In genomic region chr15:26292811-26293210, GRCm38 (mm10) we compare ENCODE assay signal across 24 mouse cellular contexts. TPM values are rescaled to one million over a fixed set of nuclear protein-coding genes. Genes with fewer than 3 reads are reported as not detected.
A peak's percentile ranks its signal among the peaks of the same experiment; 100 is the strongest.
DNase-seq lines count a peak whose midpoint lies in the region; ATAC-seq and TF ChIP-seq lines count a peak whose summit lies in the region.
"Had no signal": no experiment of that assay in that cellular context is flagged by ENCODE, and none has a peak within 500 bp of the region (broad histone marks: within the 10 kb centered on the region; RNA-seq: fewer than 3 reads in every experiment).

No protein-coding gene starts in this region.

- H3K4me1 ChIP-seq in hindbrain, embryonic 12.5 days: no peaks in the 10 kb centered on the region
- no peaks in the 10 kb centered on the region for H3K4me1 ChIP-seq in hindbrain, embryonic 11.5 days (replicated peaks; ENCODE audit: control insufficient read depth, insufficient read depth, low read length)
- H3K4me1 ChIP-seq in hindbrain, embryonic 14.5 days (replicated peaks; ENCODE audit: control insufficient read depth, insufficient read depth, low read length): 0 out of 2 replicates have a peak, but pooled peaks cover 5% of the 10 kb centered on the region
- no peaks in the 10 kb centered on the region for H3K4me1 ChIP-seq in hindbrain, postnatal 0 days (ENCODE audit: insufficient read depth, low read length)
- no peaks in the 10 kb centered on the region for H3K4me1 ChIP-seq in neural tube, embryonic 12.5 days
- H3K4me1 ChIP-seq in neural tube, embryonic 15.5 days: 0 out of 2 replicates have a peak, but pooled peaks cover 3% of the 10 kb centered on the region
- no peaks in the 10 kb centered on the region for H3K4me1 ChIP-seq in neural tube, embryonic 14.5 days (ENCODE audit: control insufficient read depth, insufficient read depth, low read length)
- H3K4me1 ChIP-seq: embryonic facial prominence, embryonic 10.5 days; embryonic facial prominence, embryonic 12.5 days; forebrain, embryonic 13.5 days had no signal

- H3K9me3 ChIP-seq in hindbrain, embryonic 12.5 days (replicated peaks): no peaks in the 10 kb centered on the region
- H3K9me3 ChIP-seq in hindbrain, embryonic 11.5 days (ENCODE audit: control insufficient read depth, low read length): no peaks in the 10 kb centered on the region
- no peaks in the 10 kb centered on the region for H3K9me3 ChIP-seq in hindbrain, embryonic 14.5 days (ENCODE audit: control insufficient read depth, low read length)
- H3K9me3 ChIP-seq in hindbrain, postnatal 0 days (ENCODE audit: low read length): no peaks in the 10 kb centered on the region
- H3K9me3 ChIP-seq in neural tube, embryonic 12.5 days: no peaks in the 10 kb centered on the region
- no peaks in the 10 kb centered on the region for H3K9me3 ChIP-seq in neural tube, embryonic 15.5 days (replicated peaks)
- H3K9me3 ChIP-seq in neural tube, embryonic 14.5 days (ENCODE audit: control insufficient read depth, low read length): no peaks in the 10 kb centered on the region
- H3K9me3 ChIP-seq: embryonic facial prominence, embryonic 10.5 days; embryonic facial prominence, embryonic 12.5 days; forebrain, embryonic 13.5 days; G1E had no signal

- ATAC-seq in hindbrain, embryonic 12.5 days (ENCODE audit: low FRiP score): peak; percentile 50; the same call in 1 of the 2 replicates
- ATAC-seq in hindbrain, embryonic 11.5 days (ENCODE audit: low FRiP score): no peak
- peak; percentile 80 for ATAC-seq in hindbrain, embryonic 14.5 days (ENCODE audit: low FRiP score)
- ATAC-seq in hindbrain, postnatal 0 days: no peak
- peak; percentile 61; the same call in 1 of the 2 replicates for ATAC-seq in neural tube, embryonic 12.5 days (ENCODE audit: low FRiP score, low read depth)
- no peak for ATAC-seq in neural tube, embryonic 15.5 days (ENCODE audit: low FRiP score)
- peak; percentile 71; the same call in 1 of the 2 replicates for ATAC-seq in neural tube, embryonic 14.5 days (ENCODE audit: low read depth)
- ATAC-seq: activated CD4-positive, CD25-positive, alpha-beta regulatory T cell, adult 4 months; CD4-positive, CD25-positive, alpha-beta regulatory T cell, adult 4 months; forebrain, embryonic 13.5 days; Patski had no signal

- H3K4me2 ChIP-seq in hindbrain, embryonic 12.5 days (replicated peaks): no peak overlapping the region
- H3K4me2 ChIP-seq in hindbrain, embryonic 11.5 days (replicated peaks; ENCODE audit: low read depth, low read length): no peak overlapping the region
- no peak overlapping the region for H3K4me2 ChIP-seq in hindbrain, embryonic 14.5 days (replicated peaks)
- H3K4me2 ChIP-seq in hindbrain, postnatal 0 days (ENCODE audit: low read depth, low read length): no peak overlapping the region
- no peak overlapping the region for H3K4me2 ChIP-seq in neural tube, embryonic 12.5 days (replicated peaks)
- no peak overlapping the region for H3K4me2 ChIP-seq in neural tube, embryonic 15.5 days
- no peak overlapping the region for H3K4me2 ChIP-seq in neural tube, embryonic 14.5 days (ENCODE audit: low read depth, low read length)
- H3K4me2 ChIP-seq: embryonic facial prominence, embryonic 12.5 days; forebrain, embryonic 13.5 days had no signal

- no peak for TF ChIP-seq CTCF in hindbrain, postnatal 0 days (IDR thresholded peaks at IDR 0.05; ENCODE audit: low read depth)

- H3K27ac ChIP-seq in hindbrain, embryonic 12.5 days: no peak overlapping the region
- no peak overlapping the region for H3K27ac ChIP-seq in hindbrain, embryonic 11.5 days (ENCODE audit: low read depth, low read length)
- H3K27ac ChIP-seq in hindbrain, embryonic 14.5 days: no peak overlapping the region; the same call in 1 of the 2 replicates
- H3K27ac ChIP-seq in hindbrain, postnatal 0 days: no peak overlapping the region
- no peak overlapping the region for H3K27ac ChIP-seq in neural tube, embryonic 12.5 days
- no peak overlapping the region for H3K27ac ChIP-seq in neural tube, embryonic 15.5 days (replicated peaks)
- H3K27ac ChIP-seq in neural tube, embryonic 14.5 days (ENCODE audit: low read depth, low read length): no peak overlapping the region
- H3K27ac ChIP-seq: embryonic facial prominence, embryonic 10.5 days; embryonic facial prominence, embryonic 12.5 days; forebrain, embryonic 13.5 days had no signal

- no peaks in the 10 kb centered on the region for H3K27me3 ChIP-seq in hindbrain, embryonic 12.5 days
- H3K27me3 ChIP-seq in hindbrain, embryonic 11.5 days (ENCODE audit: control insufficient read depth, insufficient read depth, low read length): no peaks in the 10 kb centered on the region
- H3K27me3 ChIP-seq in hindbrain, embryonic 14.5 days (ENCODE audit: control insufficient read depth, insufficient read depth, low read length): no peaks in the 10 kb centered on the region
- no peaks in the 10 kb centered on the region for H3K27me3 ChIP-seq in hindbrain, postnatal 0 days (ENCODE audit: insufficient read depth, low read length)
- H3K27me3 ChIP-seq in neural tube, embryonic 12.5 days (replicated peaks): no peaks in the 10 kb centered on the region
- no peaks in the 10 kb centered on the region for H3K27me3 ChIP-seq in neural tube, embryonic 15.5 days (replicated peaks)
- no peaks in the 10 kb centered on the region for H3K27me3 ChIP-seq in neural tube, embryonic 14.5 days (ENCODE audit: control insufficient read depth, insufficient read depth, low read length)
- H3K27me3 ChIP-seq: CH12.LX; embryonic facial prominence, embryonic 12.5 days; forebrain, embryonic 13.5 days had no signal

- no peak for DNase-seq in hindbrain, embryonic 11.5 days (ENCODE audit: low spot score)
- DNase-seq in hindbrain, embryonic 14.5 days (ENCODE audit: low spot score): no peak
- DNase-seq in hindbrain, postnatal 0 days (ENCODE audit: low spot score): no peak
- DNase-seq: adrenal gland, adult 8-10 months; adrenal gland, postnatal 14 days; adrenal gland, postnatal 36 days; B cell, adult 2 months; cerebellum, adult 11-12 months; cerebellum, adult 2 months; cerebellum, adult 9-10 months; cerebellum, postnatal 10 days; cerebellum, postnatal 25 days had no signal

- no peak overlapping the region for H3K9ac ChIP-seq in hindbrain, embryonic 12.5 days
- H3K9ac ChIP-seq in hindbrain, embryonic 11.5 days (ENCODE audit: low read depth, low read length): no peak overlapping the region
- H3K9ac ChIP-seq in hindbrain, embryonic 14.5 days: no peak overlapping the region
- H3K9ac ChIP-seq in hindbrain, postnatal 0 days (replicated peaks; ENCODE audit: low read length): no peak overlapping the region
- no peak overlapping the region for H3K9ac ChIP-seq in neural tube, embryonic 12.5 days
- no peak overlapping the region for H3K9ac ChIP-seq in neural tube, embryonic 15.5 days (replicated peaks)
- no peak overlapping the region for H3K9ac ChIP-seq in neural tube, embryonic 14.5 days (replicated peaks; ENCODE audit: low read depth, low read length)
- H3K9ac ChIP-seq: embryonic facial prominence, embryonic 12.5 days; forebrain, embryonic 13.5 days had no signal

- WGBS in hindbrain, embryonic 12.5 days: 56% methylated on average over 2 of the region's 2 CpGs
- WGBS in hindbrain, embryonic 11.5 days: 69% methylated on average over 2 of the region's 2 CpGs
- 46% methylated on average over 2 of the region's 2 CpGs for WGBS in hindbrain, embryonic 14.5 days
- 52% methylated on average over 2 of the region's 2 CpGs for WGBS in hindbrain, postnatal 0 days
- 60% methylated on average over 2 of the region's 2 CpGs for WGBS in neural tube, embryonic 12.5 days
- WGBS in neural tube, embryonic 15.5 days: 39% methylated on average over 2 of the region's 2 CpGs
- WGBS in neural tube, embryonic 14.5 days: 45% methylated on average over 2 of the region's 2 CpGs

- H3K36me3 ChIP-seq in hindbrain, embryonic 12.5 days: no peaks in the 10 kb centered on the region
- no peaks in the 10 kb centered on the region for H3K36me3 ChIP-seq in hindbrain, embryonic 11.5 days (ENCODE audit: control insufficient read depth, insufficient read depth, low read length)
- H3K36me3 ChIP-seq in hindbrain, embryonic 14.5 days (replicated peaks; ENCODE audit: control insufficient read depth, insufficient read depth): no peaks in the 10 kb centered on the region
- H3K36me3 ChIP-seq in hindbrain, postnatal 0 days (ENCODE audit: insufficient read depth, low read length): no peaks in the 10 kb centered on the region
- no peaks in the 10 kb centered on the region for H3K36me3 ChIP-seq in neural tube, embryonic 12.5 days
- no peaks in the 10 kb centered on the region for H3K36me3 ChIP-seq in neural tube, embryonic 15.5 days
- H3K36me3 ChIP-seq in neural tube, embryonic 14.5 days (ENCODE audit: control insufficient read depth, insufficient read depth, low read length): no peaks in the 10 kb centered on the region
- H3K36me3 ChIP-seq: embryonic facial prominence, embryonic 10.5 days; embryonic facial prominence, embryonic 12.5 days; G1E had no signal

- no peak overlapping the region for H3K4me3 ChIP-seq in hindbrain, embryonic 12.5 days
- H3K4me3 ChIP-seq in hindbrain, embryonic 11.5 days (ENCODE audit: low read depth, low read length): no peak overlapping the region
- H3K4me3 ChIP-seq in hindbrain, embryonic 14.5 days (replicated peaks; ENCODE audit: low read length): no peak overlapping the region
- H3K4me3 ChIP-seq in hindbrain, postnatal 0 days (ENCODE audit: low read length): no peak overlapping the region
- H3K4me3 ChIP-seq in neural tube, embryonic 12.5 days: no peak overlapping the region
- H3K4me3 ChIP-seq in neural tube, embryonic 15.5 days (replicated peaks): no peak overlapping the region
- H3K4me3 ChIP-seq in neural tube, embryonic 14.5 days (ENCODE audit: low read depth, low read length): no peak overlapping the region
- H3K4me3 ChIP-seq: embryonic facial prominence, embryonic 10.5 days; embryonic facial prominence, embryonic 12.5 days; forebrain, embryonic 13.5 days had no signal

RNA-seq across cellular contexts. Expression of gene March11, which starts 16.0 kb away (rescaled TPM):
- polyA plus RNA-seq in hindbrain, embryonic 12.5 days (2016; fragmentation: Nextera tagmentation; extraction: Ambion mirVana): 3.3 and 6.1 TPM in 2 replicates
- 3.3 and 3.6 TPM in 2 replicates for polyA plus RNA-seq in hindbrain, embryonic 11.5 days (2014; fragmentation: Nextera tagmentation; extraction: Ambion mirVana)
- 12.0 and 16.9 TPM in 2 replicates for polyA plus RNA-seq in hindbrain, embryonic 14.5 days (2014; fragmentation: Nextera tagmentation; extraction: Ambion mirVana)
- 8.2 and 11.5 TPM in 2 replicates for total RNA-seq in hindbrain, postnatal 0 days (2014; rRNA removed)
- 8.7 and 9.7 TPM in 2 replicates for polyA plus RNA-seq in hindbrain, postnatal 0 days (2015; fragmentation: Nextera tagmentation; extraction: Ambion mirVana)
- 6.3 and 7.3 TPM in 2 replicates for polyA plus RNA-seq in neural tube, embryonic 12.5 days (2016; fragmentation: Nextera tagmentation; extraction: Ambion mirVana)
- 10.0 and 12.9 TPM in 2 replicates for polyA plus RNA-seq in neural tube, embryonic 15.5 days (2015; fragmentation: Nextera tagmentation; extraction: Ambion mirVana)
- polyA plus RNA-seq in neural tube, embryonic 14.5 days (2014; fragmentation: Nextera tagmentation; extraction: Ambion mirVana): 14.5 and 16.1 TPM in 2 replicates
- total RNA-seq: CH12.LX had no signal
- polyA plus RNA-seq: activated CD4-positive, CD25-positive, alpha-beta regulatory T cell, adult 4 months; G1E had no signal

Comparison
In these comparisons a context has a peak if more than half of its experiments do, and no peak if none do; other contexts are left out.
1. ATAC-seq: peak in hindbrain, embryonic 12.5 days (single experiment), hindbrain, embryonic 14.5 days (single experiment), neural tube, embryonic 12.5 days (single experiment) and neural tube, embryonic 14.5 days (single experiment); none in hindbrain, embryonic 11.5 days (single experiment), hindbrain, postnatal 0 days (single experiment) and neural tube, embryonic 15.5 days (single experiment).